Mouse (Mus musculus) midbrain, postnatal 0 days (tissue): Measurements from ENCODE around the gene Gm3248. TPM values are rescaled to one million over a fixed set of nuclear protein-coding genes. Genes with fewer than 3 reads are reported as not detected.

Experiments used
- polyA plus RNA-seq: library from polyadenylated mRNA; unstranded; fragments of >200 nt; fragmentation: Nextera tagmentation; extraction: Ambion mirVana; gene quantifications from 2 replicates; pipeline ENCODE4 v1.2.1, GENCODE M21; 2015
- total RNA-seq: library from RNA; depleted of rRNA; stranded (reverse); fragments of >200 nt; gene quantifications from 2 replicates; pipeline ENCODE4 v1.2.3, GENCODE M21; 2014; rRNA removed

Gene Gm3248
- total and polyA plus RNA-seq, 2 experiments from 2014 or later, result 2.6 to 3.4 TPM

Other genes starting within 250 kb of the Gm3248 start
- 3.1 TPM in 1 of 2 replicates, not detected in the other for gene Gm3373, start 220.2 kb downstream of the Gm3248 start, total RNA-seq
- gene Gm3373, start 220.2 kb downstream of the Gm3248 start, polyA plus RNA-seq, result 0.64 and 1.5 TPM in 2 replicates
- 2.7 and 3.2 TPM in 2 replicates for gene Gm3383, start 153.8 kb downstream of the Gm3248 start, total RNA-seq
- gene Gm3383, start 153.8 kb downstream of the Gm3248 start, polyA plus RNA-seq, result 5.2 and 5.9 TPM in 2 replicates
- not detected in 2 replicates for gene Gm3424, start 131.4 kb downstream of the Gm3248 start, total RNA-seq
- gene Gm3424, start 131.4 kb downstream of the Gm3248 start, polyA plus RNA-seq, result not detected in 2 replicates
- gene Gm8237, start 81.4 kb downstream of the Gm3248 start, total RNA-seq, result 0.49 and 1.2 TPM in 2 replicates
- 1.4 and 1.6 TPM in 2 replicates for gene Gm8237, start 81.4 kb downstream of the Gm3248 start, polyA plus RNA-seq
- gene Gm3453, start 17.4 kb upstream of the Gm3248 start, total RNA-seq, result not detected in 2 replicates
- not detected in 2 replicates for gene Gm3453, start 17.4 kb upstream of the Gm3248 start, polyA plus RNA-seq
- gene Gm6337, start 96.5 kb upstream of the Gm3248 start, total RNA-seq, result not detected in 2 replicates
- gene Gm6337, start 96.5 kb upstream of the Gm3248 start, polyA plus RNA-seq, result not detected in 2 replicates
- gene Gm8206, start 132.2 kb upstream of the Gm3248 start, total RNA-seq, result 4.4 and 5.6 TPM in 2 replicates
- 5.9 and 6.7 TPM in 2 replicates for gene Gm8206, start 132.2 kb upstream of the Gm3248 start, polyA plus RNA-seq
- gene Gm3468, start 146.9 kb upstream of the Gm3248 start, total RNA-seq, result 4.5 and 5.1 TPM in 2 replicates
- 6.9 and 7.4 TPM in 2 replicates for gene Gm3468, start 146.9 kb upstream of the Gm3248 start, polyA plus RNA-seq
- not detected in 2 replicates for gene Gm3476, start 164.1 kb upstream of the Gm3248 start, total RNA-seq
- not detected in 2 replicates for gene Gm3476, start 164.1 kb upstream of the Gm3248 start, polyA plus RNA-seq